Mouse (Mus musculus): ENCODE measurements at regions not wholly inside any gene's neighbourhood (a gene's known extent, or its start where the extent isn't known, plus 50 kb on each side); places are given as distances from the start of the nearest gene placed in this dataset.
"Not testable (repeated sequence)": the region's sequence is repeated elsewhere in the genome, so short reads cannot be mapped to it uniquely, and the experiment has no call there.

DNA sequence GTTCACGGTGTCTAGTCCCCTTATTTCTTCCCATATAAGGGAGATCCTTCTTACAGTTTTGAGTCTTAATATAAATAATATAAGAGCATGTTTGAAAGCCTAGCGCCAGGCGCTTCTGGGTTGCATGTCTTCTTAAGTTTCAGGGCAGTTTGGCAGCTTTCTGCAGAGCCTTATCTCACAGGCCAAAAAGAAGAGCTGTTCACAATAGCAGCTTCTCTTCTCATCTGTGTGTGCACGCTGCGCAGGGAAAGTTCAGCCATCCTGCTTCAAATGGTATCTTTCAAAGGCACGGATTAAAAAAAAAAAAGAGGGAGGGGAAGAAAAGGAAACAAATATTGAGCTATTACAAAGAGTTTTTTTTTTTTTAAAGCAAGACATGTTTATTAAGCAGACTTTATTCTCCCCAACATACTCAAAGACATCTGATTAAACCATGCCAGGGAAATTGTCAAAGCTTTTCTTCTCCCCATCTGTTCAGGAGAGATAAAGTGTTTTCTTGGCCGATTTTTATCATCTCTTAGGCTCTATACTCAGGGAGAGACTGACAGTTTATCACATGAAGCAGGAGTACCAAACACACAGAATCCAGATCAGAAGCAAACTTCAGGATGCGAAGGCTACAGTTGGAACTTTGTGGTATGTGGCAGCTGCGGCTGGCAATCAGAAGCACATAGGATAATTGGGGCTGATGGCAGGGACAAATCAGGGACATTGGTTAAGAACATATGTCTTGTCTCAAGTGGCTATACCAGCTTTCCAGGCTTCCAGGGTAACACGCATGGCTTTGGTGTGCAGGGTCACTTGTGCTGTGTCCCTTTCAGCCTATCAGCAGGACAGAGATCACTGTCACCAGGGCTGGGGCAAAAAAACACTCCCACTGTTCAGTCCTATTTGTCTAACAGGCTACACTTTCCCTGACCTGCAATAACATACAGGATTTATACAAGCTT, 206.9 kb upstream of the Pfkp start:
- no peak overlapping the region for H3K27ac ChIP-seq (ENCODE audit: insufficient read depth, low read length)
- TF ChIP-seq POLR2A (IDR thresholded peaks at IDR 0.05; ENCODE audit: extremely low read depth, insufficient read depth, low read length) (no peak), CTCF (IDR thresholded peaks at IDR 0.05; ENCODE audit: extremely low read depth, insufficient read depth, low read length) (no peak)
- H3K4me1 ChIP-seq (ENCODE audit: control insufficient read depth, insufficient read depth, low read length), result no peaks in the 10 kb centered on the region
- H3K4me3 ChIP-seq (ENCODE audit: insufficient read depth, low read length), result no peak overlapping the region

- Histone ChIP-seq H3K4me1 (ENCODE audit: control insufficient read depth, insufficient read depth, low read length) (no peaks in the 10 kb centered on the region), H3K4me3 (ENCODE audit: insufficient read depth, low read length) (no peak overlapping the region), H3K27ac (ENCODE audit: insufficient read depth, low read length) (no peak overlapping the region)
- no peak for TF ChIP-seq POLR2A (IDR thresholded peaks at IDR 0.05; ENCODE audit: extremely low read depth, insufficient read depth, low read length)
- TF ChIP-seq CTCF (IDR thresholded peaks at IDR 0.05; ENCODE audit: extremely low read depth, insufficient read depth, low read length), result no peak
Measured at GRCm38 (mm10) chr13:6837446-6837845, 188.9 kb upstream of the Pfkp start.

GRCm38 (mm10) chr13:6837075-6837422, 188.5 kb upstream of the Pfkp start:
- Histone ChIP-seq H3K4me3 (ENCODE audit: insufficient read depth, low read length) (no peak overlapping the region), H3K27ac (ENCODE audit: insufficient read depth, low read length) (no peak overlapping the region), H3K4me1 (ENCODE audit: control insufficient read depth, insufficient read depth, low read length) (no peaks in the 10 kb centered on the region)
- TF ChIP-seq CTCF (IDR thresholded peaks at IDR 0.05; ENCODE audit: extremely low read depth, insufficient read depth, low read length) (no peak), POLR2A (IDR thresholded peaks at IDR 0.05; ENCODE audit: extremely low read depth, insufficient read depth, low read length) (no peak)

DNA sequence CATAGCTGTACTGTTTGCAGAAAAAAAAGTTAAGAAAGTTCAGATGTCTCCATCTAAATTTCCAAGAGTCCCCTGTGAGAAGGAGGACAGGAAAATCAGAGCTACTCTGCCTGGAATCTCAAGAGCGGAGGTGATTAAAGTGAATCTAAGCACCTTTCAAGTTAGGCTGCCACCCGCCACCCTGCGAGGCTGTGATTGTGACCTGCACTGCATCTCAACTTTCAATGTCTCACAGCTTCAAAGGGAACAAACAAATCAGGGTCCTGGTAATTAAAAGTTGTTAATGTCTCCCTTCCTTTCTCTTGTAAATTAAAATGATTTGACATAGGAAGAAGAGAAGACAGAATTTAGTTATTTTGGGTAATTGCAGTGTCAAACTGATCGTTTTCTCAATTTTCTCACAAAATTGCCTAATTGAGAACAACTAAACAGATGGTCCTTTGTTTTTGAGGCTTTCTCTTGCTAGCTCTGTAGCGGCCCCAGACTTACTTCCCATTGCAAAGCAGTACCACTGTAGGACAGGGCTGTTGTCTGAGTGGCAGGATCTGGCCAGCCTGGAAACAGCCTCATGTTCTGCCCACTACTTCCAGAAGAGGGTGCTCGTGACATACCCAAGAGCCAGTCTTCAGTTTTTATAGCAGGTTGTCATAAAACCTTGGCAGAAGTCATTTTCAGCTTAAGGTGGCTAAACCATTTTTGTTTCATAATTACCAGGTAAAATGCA, 187.9 kb upstream of the Pfkp start:
- no peak for TF ChIP-seq POLR2A (IDR thresholded peaks at IDR 0.05; ENCODE audit: extremely low read depth, insufficient read depth, low read length)
- peak; percentile 69 for TF ChIP-seq CTCF (IDR thresholded peaks at IDR 0.05; ENCODE audit: extremely low read depth, insufficient read depth, low read length)
- Histone ChIP-seq H3K27ac (ENCODE audit: insufficient read depth, low read length) (no peak overlapping the region), H3K4me1 (ENCODE audit: control insufficient read depth, insufficient read depth, low read length) (no peaks in the 10 kb centered on the region)

DNA sequence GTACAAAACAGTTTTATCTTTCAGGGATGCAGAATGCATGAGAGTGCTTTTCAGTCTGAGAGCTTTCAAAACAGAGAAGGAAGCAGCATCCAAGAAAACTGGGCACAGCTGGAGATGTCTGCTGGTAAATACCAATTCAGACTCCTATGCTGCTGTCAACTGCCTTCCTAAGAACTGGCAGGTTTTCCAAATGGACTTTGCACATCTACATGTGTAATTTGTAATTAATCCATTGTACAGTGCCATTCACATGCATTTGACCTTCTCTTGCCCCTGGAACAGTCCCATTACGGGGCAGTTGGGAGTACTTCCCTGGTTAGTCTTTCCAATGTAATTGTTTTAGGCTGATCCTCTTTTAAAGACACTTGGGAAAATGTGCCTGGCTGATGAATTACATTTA, 181.3 kb upstream of the Pfkp start:
- no peak for TF ChIP-seq POLR2A (IDR thresholded peaks at IDR 0.05; ENCODE audit: extremely low read depth, insufficient read depth, low read length)
- Histone ChIP-seq H3K4me1 (ENCODE audit: control insufficient read depth, insufficient read depth, low read length) (no peaks in the 10 kb centered on the region), H3K4me3 (ENCODE audit: insufficient read depth, low read length) (no peak overlapping the region), H3K27ac (ENCODE audit: insufficient read depth, low read length) (no peak overlapping the region)

More for the DNA sequence above, 187.9 kb upstream of the Pfkp start:
- no peak overlapping the region for H3K4me3 ChIP-seq (ENCODE audit: insufficient read depth, low read length)

- H3K27ac ChIP-seq (ENCODE audit: insufficient read depth, low read length), result no peak overlapping the region
- H3K4me3 ChIP-seq (ENCODE audit: insufficient read depth, low read length), result no peak overlapping the region
- no peaks in the 10 kb centered on the region for H3K4me1 ChIP-seq (ENCODE audit: control insufficient read depth, insufficient read depth, low read length)
- no peak for TF ChIP-seq POLR2A (IDR thresholded peaks at IDR 0.05; ENCODE audit: extremely low read depth, insufficient read depth, low read length)
- no peak for TF ChIP-seq CTCF (IDR thresholded peaks at IDR 0.05; ENCODE audit: extremely low read depth, insufficient read depth, low read length)
Measured at GRCm38 (mm10) chr13:6829346-6829745, 180.8 kb upstream of the Pfkp start.

DNA sequence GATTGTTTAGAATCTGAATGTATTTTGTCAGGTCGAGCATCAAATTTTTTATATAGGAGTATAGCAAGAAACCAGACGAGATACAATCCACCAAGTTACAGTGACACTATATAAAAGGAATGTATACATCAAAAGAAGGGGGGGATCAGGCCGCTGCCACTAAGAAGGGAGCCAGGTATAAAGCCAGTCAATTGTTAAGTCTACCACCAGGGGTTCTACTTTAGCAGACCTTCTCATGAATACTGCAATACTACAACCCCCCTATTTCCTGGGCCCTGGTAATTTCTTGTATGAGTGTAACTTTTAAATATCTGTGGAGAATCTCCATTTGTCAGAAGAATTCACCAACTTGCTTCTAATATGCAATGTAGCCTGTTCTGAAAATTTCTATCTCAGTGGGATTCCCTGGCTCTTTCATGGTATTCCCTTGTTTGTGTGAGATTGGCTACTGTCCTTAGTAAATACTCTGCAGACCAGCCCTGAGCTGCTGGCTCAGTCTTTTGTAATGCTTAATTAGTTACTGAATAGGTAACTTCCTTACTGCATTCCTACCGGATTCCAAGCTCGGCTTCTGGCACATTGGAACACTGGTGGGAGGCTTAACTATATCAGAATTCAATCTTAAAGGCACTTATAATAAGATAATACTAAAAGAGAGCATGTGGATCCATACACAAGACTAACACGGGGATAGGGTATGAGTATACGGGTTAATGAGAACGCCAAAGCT, 180.2 kb upstream of the Pfkp start:
- not testable (repeated sequence) for H3K4me3 ChIP-seq (ENCODE audit: insufficient read depth, low read length); H3K27ac ChIP-seq (ENCODE audit: insufficient read depth, low read length); H3K4me1 ChIP-seq (ENCODE audit: control insufficient read depth, insufficient read depth, low read length)

DNA sequence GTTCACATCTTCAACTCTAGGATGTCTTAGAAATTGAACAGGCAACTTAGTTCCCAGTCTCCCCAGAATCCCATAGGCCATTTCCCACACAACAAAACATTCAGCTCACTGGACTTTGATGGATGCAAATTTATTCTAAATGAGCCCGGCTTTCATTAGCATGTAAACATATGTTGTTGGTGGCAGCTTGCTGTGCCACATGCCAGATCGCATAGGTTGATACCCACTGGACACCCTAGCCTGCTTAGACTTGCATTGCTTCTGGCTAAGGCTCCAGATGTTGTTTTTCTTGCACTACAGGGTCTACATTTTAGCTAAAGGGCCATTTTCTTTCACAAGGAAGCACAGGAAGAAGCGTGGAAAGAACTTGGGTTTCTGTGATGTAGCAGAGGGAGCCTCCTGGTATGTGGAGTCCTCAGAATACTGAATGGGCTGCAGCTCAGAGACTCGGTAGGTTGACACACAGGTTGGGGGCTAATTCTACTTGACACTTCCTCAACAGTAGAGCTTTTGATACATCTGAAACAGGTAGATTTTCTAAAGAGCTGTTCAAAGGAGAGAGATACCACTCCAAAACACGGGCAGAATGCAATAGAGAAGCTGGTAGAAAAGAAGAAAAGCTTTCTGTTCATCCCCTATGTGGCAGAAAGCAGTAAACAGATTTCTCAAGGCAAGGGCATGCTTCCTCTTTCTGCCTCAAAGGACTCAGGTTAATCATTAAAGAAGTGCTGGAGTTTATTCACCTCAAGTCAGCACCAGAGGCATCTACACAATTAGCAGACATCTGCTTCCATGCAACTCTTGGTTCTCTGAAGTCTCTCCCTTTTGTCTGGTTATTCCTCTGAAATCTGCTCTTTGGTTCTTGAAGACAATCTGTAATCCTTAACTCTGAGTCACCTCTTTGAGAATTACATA, 153.9 kb upstream of the Pfkp start:
- TF ChIP-seq CTCF (IDR thresholded peaks at IDR 0.05; ENCODE audit: extremely low read depth, insufficient read depth, low read length) (no peak), POLR2A (IDR thresholded peaks at IDR 0.05; ENCODE audit: extremely low read depth, insufficient read depth, low read length) (no peak)
- Histone ChIP-seq H3K4me1 (ENCODE audit: control insufficient read depth, insufficient read depth, low read length) (no peaks in the 10 kb centered on the region), H3K4me3 (ENCODE audit: insufficient read depth, low read length) (no peak overlapping the region), H3K27ac (ENCODE audit: insufficient read depth, low read length) (no peak overlapping the region)
